Mouse (Mus musculus): ENCODE measurements at regions not wholly inside any gene's neighbourhood (a gene's known extent, or its start where the extent isn't known, plus 50 kb on each side); places are given as distances from the start of the nearest gene placed in this dataset.
"Not testable (repeated sequence)": the region's sequence is repeated elsewhere in the genome, so short reads cannot be mapped to it uniquely, and the experiment has no call there.

GRCm38 (mm10) chr12:71627421-71628339 is 203.2 kb upstream of the Daam1 start:
- ATAC-seq: no peak

- no peak for ATAC-seq
Measured at GRCm38 (mm10) chr12:71628340-71628738, 202.5 kb upstream of the Daam1 start.

- no peak for ATAC-seq
Measured at GRCm38 (mm10) chr12:71628796-71629195, 202.1 kb upstream of the Daam1 start.

GRCm38 (mm10) chr12:71630386-71630785 is 200.5 kb upstream of the Daam1 start:
- no peak for ATAC-seq

GRCm38 (mm10) chr12:71636300-71636699 is 194.6 kb upstream of the Daam1 start:
- ATAC-seq: no peak

GRCm38 (mm10) chr12:71637248-71637647 is 193.6 kb upstream of the Daam1 start:
- no peak for ATAC-seq

- ATAC-seq: no peak
Measured at GRCm38 (mm10) chr12:71638246-71638645, 192.6 kb upstream of the Daam1 start.

GRCm38 (mm10) chr12:71640058-71640501 is 190.8 kb upstream of the Daam1 start:
- no peak for ATAC-seq

- no peak for ATAC-seq
Measured at GRCm38 (mm10) chr12:71641486-71641885, 189.4 kb upstream of the Daam1 start.

- ATAC-seq: no peak
Measured at GRCm38 (mm10) chr12:71642797-71643337, 188.0 kb upstream of the Daam1 start.

- ATAC-seq: no peak
Measured at GRCm38 (mm10) chr12:71651251-71651650, 179.6 kb upstream of the Daam1 start.

GRCm38 (mm10) chr12:71693346-71694038 is 137.4 kb upstream of the Daam1 start:
- no peak for ATAC-seq

GRCm38 (mm10) chr12:71701753-71702152 is 129.1 kb upstream of the Daam1 start:
- ATAC-seq: no peak

- ATAC-seq: no peak
Measured at GRCm38 (mm10) chr12:71702181-71702580, 128.7 kb upstream of the Daam1 start.

- no peak for ATAC-seq
Measured at GRCm38 (mm10) chr12:71703146-71703902, 127.6 kb upstream of the Daam1 start.

- no peak for ATAC-seq
Measured at GRCm38 (mm10) chr12:71704431-71704830, 126.4 kb upstream of the Daam1 start.

GRCm38 (mm10) chr12:71707727-71708369 is 123.0 kb upstream of the Daam1 start:
- ATAC-seq: no peak

GRCm38 (mm10) chr12:71714606-71715005 is 116.3 kb upstream of the Daam1 start:
- no peak for ATAC-seq

- ATAC-seq: not testable (repeated sequence)
Measured at GRCm38 (mm10) chr12:71718412-71718811, 112.5 kb upstream of the Daam1 start.

- ATAC-seq: no peak
Measured at GRCm38 (mm10) chr12:71718911-71719310, 112.0 kb upstream of the Daam1 start.

GRCm38 (mm10) chr12:71725140-71725539 is 105.7 kb upstream of the Daam1 start:
- no peak for ATAC-seq

- ATAC-seq: no peak
Measured at GRCm38 (mm10) chr12:71725713-71726336, 105.1 kb upstream of the Daam1 start.
